In the genomic region with DNA sequence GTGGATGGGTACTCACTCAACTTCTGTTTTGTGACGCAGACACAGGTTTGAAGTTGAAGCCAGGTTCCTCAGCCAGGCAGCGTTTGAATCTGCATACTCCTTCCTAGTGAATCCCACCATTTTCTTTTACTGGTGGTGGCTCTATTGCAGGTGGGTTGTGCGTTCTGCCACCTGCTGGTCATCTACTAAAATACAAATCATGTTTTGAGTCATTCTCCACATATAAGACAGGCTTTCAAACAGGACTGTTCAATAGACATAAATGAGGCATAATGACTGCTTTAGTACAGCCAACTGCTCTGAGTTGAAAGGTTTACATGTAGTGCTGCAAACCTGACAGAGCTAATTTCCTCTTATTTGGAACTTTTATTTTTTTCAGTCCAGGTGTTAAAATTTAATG, we compare ENCODE assay signal across 11 mouse cellular contexts.
A peak's percentile ranks its signal among the peaks of the same experiment; 100 is the strongest.
DNase-seq lines count a peak whose midpoint lies in the region; ATAC-seq and TF ChIP-seq lines count a peak whose summit lies in the region.
"Had no signal": no experiment of that assay in that cellular context is flagged by ENCODE, and none has a peak within 500 bp of the region (broad histone marks: within the 10 kb centered on the region; RNA-seq: fewer than 3 reads in every experiment).

No protein-coding gene starts in this region.

- no peak overlapping the region for H3K4me2 ChIP-seq in liver, embryonic 14.5 days (ENCODE audit: low read depth)
- H3K4me2 ChIP-seq in limb, embryonic 12.5 days: no peak overlapping the region
- H3K4me2 ChIP-seq: hindbrain, embryonic 14.5 days; liver, embryonic 15.5 days had no signal

- no peak overlapping the region for H3K4me3 ChIP-seq in liver, embryonic 14.5 days (ENCODE audit: insufficient read depth in 1 of 2, low read depth in 2 of 2, low read length in 2 of 2)
- no peak overlapping the region for H3K4me3 ChIP-seq in limb, embryonic 12.5 days (replicated peaks)
- H3K4me3 ChIP-seq: liver, embryonic 15.5 days had no signal

- H3K27ac ChIP-seq in liver, embryonic 14.5 days: no peak overlapping the region
- H3K27ac ChIP-seq in limb, embryonic 12.5 days: peak overlapping the region; percentile 56; the same call in 1 of the 2 replicates
- H3K27ac ChIP-seq: hindbrain, embryonic 14.5 days; liver, embryonic 15.5 days had no signal

- no peak for TF ChIP-seq EP300 in liver, embryonic 14.5 days (IDR thresholded peaks at IDR 0.05; ENCODE audit: low read depth)

- no peaks in the 10 kb centered on the region for H3K27me3 ChIP-seq in liver, embryonic 14.5 days (ENCODE audit: control insufficient read depth, insufficient read depth, low read length)
- H3K27me3 ChIP-seq in limb, embryonic 12.5 days: no peaks in the 10 kb centered on the region
- H3K27me3 ChIP-seq: liver, embryonic 15.5 days had no signal

- no peak for ATAC-seq in liver, embryonic 14.5 days (ENCODE audit: insufficient read depth)
- no peak for ATAC-seq in limb, embryonic 12.5 days (ENCODE audit: insufficient number of reproducible peaks, insufficient read depth, low FRiP score, low TSS enrichment, low read depth)
- ATAC-seq in erythroblast, adult 5-6 weeks (replicated peaks; ENCODE audit: low FRiP score, poor library complexity, severe bottlenecking): no peak

- DNase-seq in liver, embryonic 14.5 days (ENCODE audit: low read depth in 3 of 3, low spot score in 3 of 3): no peak
- no peak for DNase-seq in liver
- DNase-seq in ES-CJ7 (ENCODE audit: low read depth, low spot score): peak; percentile 76
- peak; percentile 7 for DNase-seq in adipocyte (ENCODE audit: low spot score)
- DNase-seq in cerebellum, adult 11-12 months: no peak
- no peak for DNase-seq in right cerebral cortex, postnatal 10 days (ENCODE audit: low spot score in 2 of 2)
- DNase-seq: adrenal gland, postnatal 10 days had no signal

- H3K9ac ChIP-seq in liver, embryonic 14.5 days (replicated peaks): no peak overlapping the region
- H3K9ac ChIP-seq in limb, embryonic 12.5 days (replicated peaks): no peak overlapping the region
- H3K9ac ChIP-seq: hindbrain, embryonic 14.5 days; liver, embryonic 15.5 days had no signal

- H3K4me1 ChIP-seq in liver, embryonic 14.5 days (replicated peaks; ENCODE audit: control insufficient read depth in 2 of 2, insufficient read depth in 2 of 2, low read length in 1 of 2): no peaks in the 10 kb centered on the region; a peak in 1 of 4 replicates
- H3K4me1 ChIP-seq in limb, embryonic 12.5 days (replicated peaks): peaks cover 33% of the 10 kb centered on the region
- H3K4me1 ChIP-seq: liver, embryonic 15.5 days had no signal

- peak; percentile 47 for TF ChIP-seq CTCF in liver, embryonic 14.5 days (IDR thresholded peaks at IDR 0.05; ENCODE audit: low read depth)

- H3K9me3 ChIP-seq in liver, embryonic 14.5 days (ENCODE audit: control insufficient read depth, low read length): no peaks in the 10 kb centered on the region
- no peaks in the 10 kb centered on the region for H3K9me3 ChIP-seq in limb, embryonic 12.5 days
- H3K9me3 ChIP-seq: liver, embryonic 15.5 days had no signal

- WGBS in liver, embryonic 14.5 days (ENCODE audit: insufficient replicate concordance): 37% methylated on average over 3 of the region's 3 CpGs
- WGBS in limb, embryonic 12.5 days: 49% methylated on average over 3 of the region's 3 CpGs

- no peaks in the 10 kb centered on the region for H3K36me3 ChIP-seq in liver, embryonic 14.5 days (replicated peaks; ENCODE audit: control insufficient read depth, insufficient read depth, low read depth)
- H3K36me3 ChIP-seq in limb, embryonic 12.5 days: no peaks in the 10 kb centered on the region
- H3K36me3 ChIP-seq: liver, embryonic 15.5 days had no signal

Comparison
In these comparisons a context has a peak if more than half of its experiments do, and no peak if none do; other contexts are left out.
1. DNase-seq: peak in ES-CJ7 (single experiment) and adipocyte (single experiment); none in liver, embryonic 14.5 days (0 of 3), liver (single experiment), cerebellum, adult 11-12 months (single experiment) and right cerebral cortex, postnatal 10 days (0 of 2).